Mouse (Mus musculus) testis, postnatal 10 days (tissue): Measurements from ENCODE around the gene Dscam.

ENCODE experiments used
- DNase-seq: peaks from one replicate; pipeline ENCODE4 v3.0.0; 2021; ENCODE audit warnings: low spot score

The Dscam gene

GRCm38 (mm10) chr16:97103046-97103445 is 67.5 kb downstream of the Dscam start:
- DNase-seq: no peak

- DNase-seq: no peak
Observed at GRCm38 (mm10) chr16:97100091-97100490, 70.5 kb downstream of the Dscam start.

DNA sequence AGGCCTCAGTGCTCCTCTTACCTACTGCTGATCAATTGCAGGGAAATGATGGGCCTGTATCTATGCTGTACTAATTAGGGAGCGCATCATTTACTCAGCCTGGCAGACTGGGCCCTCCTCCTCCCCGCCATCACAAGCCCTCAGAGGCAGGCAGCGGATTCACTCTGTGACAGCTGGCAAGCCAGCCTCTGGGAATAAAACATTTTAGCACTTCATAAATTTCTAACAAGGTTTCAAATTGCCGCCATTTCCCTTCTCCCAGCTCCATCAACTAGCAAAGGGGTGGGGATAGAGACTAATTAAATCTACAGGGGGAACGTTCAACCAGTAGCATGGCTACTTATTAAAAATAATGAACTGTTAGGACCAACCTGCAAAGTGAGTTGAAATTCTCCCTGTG is 72.0 kb downstream of the Dscam start:
- DNase-seq: no peak

- no peak for DNase-seq
Observed at GRCm38 (mm10) chr16:97096709-97097108, 73.8 kb downstream of the Dscam start.

- DNase-seq: no peak
Observed at GRCm38 (mm10) chr16:97095496-97095895, 75.1 kb downstream of the Dscam start.

DNA sequence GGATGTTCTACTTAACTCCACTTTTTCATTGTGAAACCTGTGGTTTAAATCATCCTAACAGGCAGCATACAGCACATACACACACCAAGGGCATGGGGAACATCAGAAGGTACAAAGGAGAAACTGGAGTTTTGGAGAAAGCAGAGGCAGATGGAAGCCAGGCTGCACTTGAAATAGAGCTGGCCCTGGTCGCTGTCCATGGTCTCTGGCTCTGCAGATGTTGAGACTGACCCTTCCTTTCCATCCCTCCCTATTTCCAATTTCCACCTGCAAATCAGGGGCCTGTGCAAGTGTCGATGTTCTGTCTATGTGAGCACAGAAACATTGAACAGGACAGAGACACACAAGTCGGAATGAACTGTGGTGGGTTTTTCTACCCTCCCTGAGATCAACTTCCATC is 81.2 kb downstream of the Dscam start:
- DNase-seq: no peak

- DNase-seq: no peak
Observed at GRCm38 (mm10) chr16:97083694-97084093, 86.9 kb downstream of the Dscam start.

DNA sequence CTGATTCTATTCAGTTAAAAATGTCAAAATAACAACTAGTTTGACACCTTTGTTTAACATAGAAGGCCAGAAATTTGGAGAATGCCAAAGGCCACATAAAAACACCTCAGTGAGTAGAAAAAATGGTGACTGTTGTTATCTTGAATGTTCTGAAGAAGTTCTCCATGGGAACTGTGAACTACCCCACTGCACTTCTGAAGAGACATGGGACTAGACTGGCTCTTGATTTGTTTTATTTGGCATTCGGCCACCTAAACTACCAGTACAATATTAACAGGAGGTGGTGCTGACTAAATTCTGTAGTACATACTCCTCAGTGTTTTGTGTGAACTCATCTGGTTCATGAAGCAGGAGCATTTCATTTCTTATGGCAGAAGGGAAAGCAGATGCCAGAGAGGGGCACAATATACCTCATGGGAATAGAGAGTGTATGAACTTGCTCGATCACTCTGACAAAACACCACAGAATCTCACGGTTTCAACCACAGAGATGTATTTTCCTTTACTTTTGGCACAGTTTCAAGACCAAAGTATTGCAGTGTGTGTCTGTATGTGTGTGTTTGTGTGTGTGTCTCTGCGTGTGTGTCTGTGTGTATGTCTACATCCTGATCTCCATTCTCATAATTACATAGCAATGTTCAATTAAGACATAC is 94.5 kb downstream of the Dscam start:
- no peak for DNase-seq

DNA sequence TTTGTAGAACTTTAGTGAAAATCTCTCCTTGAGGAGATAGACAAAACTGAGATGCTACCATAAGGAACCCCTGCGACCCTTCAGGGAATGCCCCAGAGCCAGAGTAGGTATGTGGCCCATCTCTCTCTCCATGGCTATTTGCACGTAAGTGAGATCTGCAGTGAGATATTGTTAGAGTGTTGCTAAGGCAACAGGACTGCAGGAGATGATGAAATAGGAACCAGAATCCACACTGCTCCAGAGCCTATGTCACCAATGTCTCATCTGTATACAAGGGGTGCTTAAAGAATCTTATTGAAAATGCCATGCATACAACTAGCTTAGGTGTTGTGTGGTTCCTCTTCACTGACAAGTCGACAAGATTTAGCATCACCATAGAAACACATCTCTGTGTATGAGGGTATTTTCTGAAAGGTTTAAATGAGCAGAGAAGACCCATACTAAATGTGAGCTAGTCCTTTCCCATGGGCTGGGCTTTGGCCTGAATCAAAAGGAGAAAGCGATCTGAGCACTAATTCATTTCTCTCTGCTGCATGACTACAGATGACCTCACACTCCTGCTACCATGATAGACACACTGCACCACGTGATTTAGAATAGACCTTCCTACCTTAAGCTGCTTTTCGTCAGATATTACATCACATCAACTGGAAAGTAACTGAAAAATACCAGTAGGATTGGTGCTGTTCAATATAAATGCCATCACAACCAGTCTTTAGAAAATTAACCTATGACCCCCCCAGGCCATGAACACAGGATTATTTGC is 95.2 kb downstream of the Dscam start:
- DNase-seq: no peak

- no peak for DNase-seq
Observed at GRCm38 (mm10) chr16:97073847-97074246, 96.7 kb downstream of the Dscam start.

DNA sequence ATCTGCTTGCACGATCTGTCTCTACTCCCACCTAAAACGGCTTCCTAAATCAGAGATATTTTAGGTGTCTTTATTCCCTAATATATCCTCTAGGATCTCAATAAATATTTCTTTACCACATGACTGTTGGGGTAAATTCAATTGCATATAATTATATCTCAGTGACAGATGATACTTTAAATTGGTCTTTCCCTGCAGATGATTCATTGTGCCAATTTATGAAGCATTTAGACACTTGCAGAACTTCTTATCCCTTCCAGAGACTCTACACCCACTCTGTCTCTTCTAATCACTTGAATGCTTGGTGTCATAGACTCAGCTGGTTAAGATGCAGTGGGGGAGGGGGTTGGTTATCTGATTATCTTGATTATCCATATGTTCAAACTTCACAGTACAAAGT is 97.9 kb downstream of the Dscam start:
- no peak for DNase-seq

- no peak for DNase-seq
Observed at GRCm38 (mm10) chr16:97066856-97067255, 103.7 kb downstream of the Dscam start.

GRCm38 (mm10) chr16:97062207-97062606 is 108.3 kb downstream of the Dscam start:
- no peak for DNase-seq

DNA sequence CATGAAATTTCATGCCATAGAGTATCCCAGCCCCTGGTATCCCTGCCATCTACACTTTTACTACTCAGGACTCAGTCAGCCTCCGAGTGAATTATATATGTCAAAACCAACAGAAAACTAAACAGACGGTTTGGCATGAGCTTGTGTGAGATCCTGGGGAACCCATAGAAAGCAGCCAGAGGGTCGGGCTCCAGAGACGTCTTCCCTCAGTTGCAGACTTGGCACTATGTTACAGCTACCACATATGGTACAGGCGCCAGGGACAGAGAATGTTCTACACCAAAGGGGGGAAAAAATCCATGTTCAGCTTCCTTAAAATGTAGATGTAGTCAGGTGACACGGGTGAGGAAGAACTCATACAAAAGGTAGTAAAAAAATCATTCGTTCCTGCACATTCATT is 109.2 kb downstream of the Dscam start:
- no peak for DNase-seq

DNA sequence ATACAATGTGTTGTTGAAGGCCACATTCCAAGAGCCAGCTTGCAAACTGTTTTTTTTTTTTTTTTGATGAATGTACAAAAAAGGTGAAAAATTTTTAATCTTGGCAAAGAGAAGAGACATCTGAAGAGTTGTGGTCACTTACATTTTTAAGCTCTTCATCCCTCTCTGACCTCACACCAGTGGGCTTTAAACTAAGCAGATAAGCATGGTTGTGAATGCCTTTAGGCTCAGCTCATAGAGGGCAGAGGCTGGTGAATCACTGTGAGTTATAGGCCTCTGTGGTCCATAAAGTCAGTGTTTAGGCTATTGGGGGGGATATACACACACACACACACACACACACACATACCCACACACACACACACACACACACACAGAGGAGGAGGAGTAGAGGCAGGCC is 109.8 kb downstream of the Dscam start:
- no peak for DNase-seq

DNA sequence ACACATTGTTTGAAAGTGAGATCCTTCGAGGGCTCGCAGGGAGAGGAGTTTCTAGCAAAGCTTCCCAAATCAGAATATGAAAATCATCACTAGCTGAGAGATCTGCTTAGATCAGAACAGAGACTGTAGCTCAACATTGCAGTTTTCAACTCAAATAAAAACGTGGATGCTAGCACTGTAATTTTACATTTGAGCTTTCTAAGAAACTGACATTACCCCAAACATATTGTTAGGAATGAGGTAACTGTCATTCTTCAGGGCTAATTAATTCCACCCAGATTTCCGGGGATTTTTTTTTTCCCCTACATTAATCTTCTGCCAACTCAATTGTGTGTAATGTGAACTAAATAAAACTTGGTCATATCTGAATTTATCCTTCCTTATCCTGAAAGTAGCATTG is 110.3 kb downstream of the Dscam start:
- no peak for DNase-seq

DNA sequence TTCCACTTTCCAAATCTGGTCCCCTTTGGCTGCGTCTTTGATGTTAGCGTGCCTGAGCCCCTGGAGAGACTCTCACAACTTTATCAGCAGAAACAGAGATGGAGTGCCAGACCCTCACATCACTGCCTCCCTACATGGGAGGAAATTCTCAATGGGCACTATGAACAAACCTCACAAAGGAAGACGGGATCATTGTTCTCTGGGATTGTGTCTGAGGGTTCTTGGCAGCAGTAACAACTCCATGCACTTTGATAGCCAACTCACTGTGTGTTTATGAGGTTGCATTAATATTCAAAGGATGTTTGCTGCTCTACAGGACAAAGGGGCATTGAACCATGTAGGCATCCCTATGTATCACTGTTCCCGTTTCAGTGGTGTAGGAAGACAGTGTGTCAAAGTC is 135.3 kb downstream of the Dscam start:
- no peak for DNase-seq

GRCm38 (mm10) chr16:97033540-97034058 is 137.0 kb downstream of the Dscam start:
- no peak for DNase-seq

GRCm38 (mm10) chr16:97027701-97028100 is 142.9 kb downstream of the Dscam start:
- DNase-seq: no peak

DNA sequence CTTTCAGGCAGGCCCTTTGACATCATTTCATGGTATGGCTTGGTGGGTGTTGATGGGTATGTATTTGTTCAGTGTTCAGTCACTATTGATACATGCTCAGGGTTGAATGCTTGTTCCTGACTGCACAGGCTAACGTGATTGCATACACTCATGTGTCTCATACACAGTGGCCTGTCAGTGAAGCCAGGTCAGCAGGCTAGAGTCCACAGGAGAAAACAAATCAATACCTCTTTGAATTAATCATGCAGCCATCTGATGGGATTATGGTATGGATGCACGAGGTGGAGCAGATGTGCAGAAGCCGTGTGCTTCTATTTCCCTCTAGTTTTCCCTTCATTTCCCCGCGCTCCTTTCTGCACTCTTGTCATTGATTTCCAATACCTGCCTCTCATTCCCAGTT is 143.7 kb downstream of the Dscam start:
- no peak for DNase-seq

DNA sequence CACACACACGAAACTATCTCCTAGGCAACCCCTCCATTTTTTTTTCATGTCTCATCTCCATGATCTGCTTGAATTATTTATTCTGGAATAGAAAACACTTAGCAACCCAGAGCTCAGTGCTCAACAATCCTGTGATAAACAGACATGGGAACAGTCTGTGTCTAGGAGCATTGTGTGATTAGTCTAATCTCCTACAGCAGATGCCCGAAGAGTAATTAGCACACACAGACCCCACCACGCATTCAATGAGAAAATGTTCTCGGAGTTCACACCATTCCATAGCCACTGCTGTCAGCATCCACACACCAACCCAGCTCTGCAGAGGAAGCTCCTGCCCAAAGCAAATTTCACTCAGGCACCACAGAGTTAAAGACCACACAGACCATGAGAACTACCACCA is 146.1 kb downstream of the Dscam start:
- no peak for DNase-seq

- DNase-seq: no peak
Observed at GRCm38 (mm10) chr16:97021496-97021895, 149.1 kb downstream of the Dscam start.

DNA sequence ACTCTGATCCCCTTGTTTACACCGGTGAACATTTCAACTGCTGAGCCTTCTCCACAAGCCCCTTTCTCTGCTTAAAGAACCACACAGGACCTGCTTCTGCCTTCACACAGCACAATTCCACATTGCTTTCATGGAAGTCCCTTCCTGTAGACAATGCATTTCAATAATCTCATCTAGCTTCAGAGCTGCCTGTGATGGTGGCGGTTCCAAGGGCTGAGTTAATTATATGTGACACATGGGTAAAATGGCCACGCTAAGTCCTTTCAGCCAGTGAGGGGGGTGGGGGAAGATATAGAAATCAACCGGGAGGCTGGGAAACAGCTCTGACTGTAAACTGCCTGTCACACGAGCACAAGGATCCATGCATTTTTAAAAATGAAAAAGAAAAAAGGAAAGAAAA is 152.2 kb downstream of the Dscam start:
- DNase-seq: no peak
